Mouse (Mus musculus): ENCODE results near the gene Map4k2. TPM values are rescaled to one million over a fixed set of nuclear protein-coding genes. Genes with fewer than 3 reads are reported as not detected.

The Map4k2 gene
- polyA plus RNA-seq, 1 experiment from 2014 or later, result 18.4 TPM

- Histone ChIP-seq H3K36me3 (peaks cover 17% of the 10 kb centered on the region), H3K4me1 (no peaks in the 10 kb centered on the region), H3K4me3 (no peak overlapping the region), H3K27ac (no peak overlapping the region), H3K9ac (no peak overlapping the region), H3K4me2 (replicated peaks) (no peak overlapping the region), H3K27me3 (replicated peaks) (no peaks in the 10 kb centered on the region), H3K9me3 (no peaks in the 10 kb centered on the region)
- WGBS, result 84% methylated on average over 33 of the region's 33 CpGs
- no peak for ATAC-seq (ENCODE audit: low FRiP score, low read depth)
These were observed 18.9 kb upstream of the Map4k2 start for GRCm38 (mm10) chr19:6321786-6322621.

- no peak overlapping the region for H3K4me2 ChIP-seq (replicated peaks)
- no peaks in the 10 kb centered on the region for H3K9me3 ChIP-seq
- no peak overlapping the region for H3K27ac ChIP-seq
- peaks cover 8% of the 10 kb centered on the region; the same call in 1 of the 2 replicates for H3K36me3 ChIP-seq
- 86% methylated on average over 9 of the region's 9 CpGs for WGBS
- no peaks in the 10 kb centered on the region for H3K4me1 ChIP-seq
- no peaks in the 10 kb centered on the region for H3K27me3 ChIP-seq (replicated peaks)
- no peak overlapping the region for H3K4me3 ChIP-seq
- no peak for ATAC-seq (ENCODE audit: low FRiP score, low read depth)
- no peak overlapping the region for H3K9ac ChIP-seq
These were observed 16.2 kb upstream of the Map4k2 start for GRCm38 (mm10) chr19:6324751-6325150.

GRCm38 (mm10) chr19:6331178-6331577 is 9.8 kb upstream of the Map4k2 start:
- Histone ChIP-seq H3K4me2 (replicated peaks) (no peak overlapping the region), H3K4me3 (no peak overlapping the region), H3K9ac (no peak overlapping the region), H3K36me3 (no peaks in the 10 kb centered on the region), H3K27me3 (replicated peaks) (no peaks in the 10 kb centered on the region), H3K9me3 (no peaks in the 10 kb centered on the region), H3K27ac (no peak overlapping the region), H3K4me1 (peaks cover 12% of the 10 kb centered on the region)
- no peak for ATAC-seq (ENCODE audit: low FRiP score, low read depth)
- 70% methylated on average over 5 of the region's 5 CpGs for WGBS

- H3K4me1 ChIP-seq, result peaks cover 20% of the 10 kb centered on the region
- no peak overlapping the region for H3K4me3 ChIP-seq
- ATAC-seq (ENCODE audit: low FRiP score, low read depth), result no peak
- WGBS, result 23% methylated on average over 13 of the region's 13 CpGs
- peak overlapping the region; percentile 35 for H3K4me2 ChIP-seq (replicated peaks)
- H3K9ac ChIP-seq, result no peak overlapping the region
- no peaks in the 10 kb centered on the region for H3K27me3 ChIP-seq (replicated peaks)
- H3K36me3 ChIP-seq, result peaks cover 2% of the 10 kb centered on the region; the same call in 1 of the 2 replicates
- H3K27ac ChIP-seq, result no peak overlapping the region
- H3K9me3 ChIP-seq, result no peaks in the 10 kb centered on the region
These were observed 9.0 kb upstream of the Map4k2 start for GRCm38 (mm10) chr19:6331719-6332516.

- Histone ChIP-seq H3K9me3 (no peaks in the 10 kb centered on the region), H3K27me3 (replicated peaks) (no peaks in the 10 kb centered on the region), H3K4me1 (peaks cover 29% of the 10 kb centered on the region), H3K36me3 (peaks cover 22% of the 10 kb centered on the region), H3K4me3 (0 out of 2 replicates have a peak overlapping the region, but pooled peaks have one; percentile 13), H3K9ac (no peak overlapping the region), H3K27ac (no peak overlapping the region), H3K4me2 (replicated peaks) (peak overlapping the region; percentile 95)
- whole genome bisulfite sequencing, result 66% methylated on average over 9 of the region's 9 CpGs
- ATAC-seq (ENCODE audit: low FRiP score, low read depth), result peak; percentile 15
These were observed 7.0 kb upstream of the Map4k2 start for GRCm38 (mm10) chr19:6333761-6334595.

- ATAC-seq (ENCODE audit: low FRiP score, low read depth), result peak; percentile 92
- Histone ChIP-seq H3K9me3 (no peaks in the 10 kb centered on the region), H3K36me3 (peaks cover 31% of the 10 kb centered on the region), H3K4me2 (replicated peaks) (peak within 1 kb of the TSS; percentile 95), H3K9ac (peak within 1 kb of the TSS; percentile 85), H3K27ac (peak within 1 kb of the TSS; percentile 46; the same call in 1 of the 2 replicates), H3K4me3 (peak within 1 kb of the TSS; percentile 89), H3K4me1 (peaks cover 29% of the 10 kb centered on the region), H3K27me3 (replicated peaks) (no peaks in the 10 kb centered on the region)
- under 1% methylated on average over 43 of the region's 43 CpGs for WGBS
These were observed 6.1 kb upstream of the Map4k2 start, which contains the start of gene Men1 for GRCm38 (mm10) chr19:6334673-6335457. Men1 (plus strand) TSS chr19:6334979.

- Histone ChIP-seq H3K27me3 (replicated peaks) (no peaks in the 10 kb centered on the region), H3K27ac (peak overlapping the region; percentile 46; the same call in 1 of the 2 replicates), H3K36me3 (peaks cover 37% of the 10 kb centered on the region), H3K9me3 (no peaks in the 10 kb centered on the region), H3K4me1 (peaks cover 29% of the 10 kb centered on the region), H3K9ac (peak overlapping the region; percentile 85), H3K4me2 (replicated peaks) (peak overlapping the region; percentile 95), H3K4me3 (peak overlapping the region; percentile 89)
- WGBS, result 0% methylated on average over 25 of the region's 25 CpGs
- peak; percentile 59 for ATAC-seq (ENCODE audit: low FRiP score, low read depth)
These were observed 5.5 kb upstream of the Map4k2 start for GRCm38 (mm10) chr19:6335458-6335827.

- peak overlapping the region; percentile 95 for H3K4me2 ChIP-seq (replicated peaks)
- H3K4me3 ChIP-seq, result no peak overlapping the region
- H3K27me3 ChIP-seq (replicated peaks), result no peaks in the 10 kb centered on the region
- H3K9ac ChIP-seq, result peak overlapping the region; percentile 85
- no peak overlapping the region for H3K27ac ChIP-seq
- no peaks in the 10 kb centered on the region for H3K9me3 ChIP-seq
- peaks cover 38% of the 10 kb centered on the region for H3K36me3 ChIP-seq
- 95% methylated on average over 10 of the region's 10 CpGs for WGBS
- peaks cover 37% of the 10 kb centered on the region for H3K4me1 ChIP-seq
- no peak for ATAC-seq (ENCODE audit: low FRiP score, low read depth)
These were observed 4.0 kb upstream of the Map4k2 start for GRCm38 (mm10) chr19:6336920-6337319.

GRCm38 (mm10) chr19:6338171-6338570 is 2.8 kb upstream of the Map4k2 start:
- ATAC-seq (ENCODE audit: low FRiP score, low read depth), result no peak
- 94% methylated on average over 7 of the region's 7 CpGs for WGBS

GRCm38 (mm10) chr19:6338716-6339115 is 2.2 kb upstream of the Map4k2 start:
- Histone ChIP-seq H3K9ac (no peak overlapping the region), H3K4me2 (replicated peaks) (no peak overlapping the region), H3K4me3 (no peak overlapping the region), H3K27me3 (replicated peaks) (no peaks in the 10 kb centered on the region), H3K27ac (no peak overlapping the region), H3K9me3 (no peaks in the 10 kb centered on the region), H3K36me3 (peaks cover 49% of the 10 kb centered on the region), H3K4me1 (peaks cover 35% of the 10 kb centered on the region)
- 93% methylated on average over 11 of the region's 11 CpGs for WGBS
- no peak for ATAC-seq (ENCODE audit: low FRiP score, low read depth)

More at GRCm38 (mm10) chr19:6338171-6338570, 2.8 kb upstream of the Map4k2 start:
- Histone ChIP-seq H3K4me2 (replicated peaks) (no peak overlapping the region; the same call in 1 of the 2 replicates), H3K4me1 (peaks cover 35% of the 10 kb centered on the region), H3K27me3 (replicated peaks) (no peaks in the 10 kb centered on the region), H3K27ac (no peak overlapping the region), H3K36me3 (peaks cover 44% of the 10 kb centered on the region), H3K4me3 (no peak overlapping the region), H3K9ac (no peak overlapping the region), H3K9me3 (no peaks in the 10 kb centered on the region)

- Histone ChIP-seq H3K9me3 (no peaks in the 10 kb centered on the region), H3K4me1 (peaks cover 35% of the 10 kb centered on the region), H3K27ac (no peak overlapping the region), H3K4me2 (replicated peaks) (no peak overlapping the region), H3K4me3 (no peak overlapping the region), H3K9ac (no peak overlapping the region), H3K27me3 (replicated peaks) (no peaks in the 10 kb centered on the region), H3K36me3 (peaks cover 54% of the 10 kb centered on the region)
- no peak for ATAC-seq (ENCODE audit: low FRiP score, low read depth)
- WGBS, result 92% methylated on average over 6 of the region's 6 CpGs
These were observed 1.7 kb upstream of the Map4k2 start for GRCm38 (mm10) chr19:6339191-6339590.

Data from neural tube, embryonic 12.5 days (tissue).